Mouse (Mus musculus) kidney, embryonic 16.5 days (tissue): ENCODE measurements at regions not wholly inside any gene's neighbourhood (a gene's known extent, or its start where the extent isn't known, plus 50 kb on each side); places are given as distances from the start of the nearest gene placed in this dataset.

ENCODE experiments used
- ATAC-seq: fragments of 200-750 bp; cut with Nextera tagmentation; 2 replicates; pipeline ENCODE4 v1.8.0; 2017; ENCODE audit warnings: moderate TSS enrichment; ENCODE audit not compliant: low FRiP score, low TSS enrichment
- H3K27ac ChIP-seq: fragments of 300-500 bp; sonication (generic); 2 replicates; pipeline ENCODE4 v1.5.1; 2014; ENCODE audit warnings: low read length
- H3K27me3 ChIP-seq: fragments of 300-500 bp; sonication (generic); 2 replicates; pipeline ENCODE4 v1.6.1; 2014; ENCODE audit warnings: low read length, control low read depth, mixed read lengths; ENCODE audit not compliant: insufficient read depth
- H3K36me3 ChIP-seq: fragments of 300-500 bp; sonication (generic); 2 replicates; pipeline ENCODE4 v1.6.1; 2014; ENCODE audit warnings: low read length, control low read depth, mixed read lengths; ENCODE audit not compliant: insufficient read depth
- H3K4me1 ChIP-seq: fragments of 300-500 bp; sonication (generic); 2 replicates; pipeline ENCODE4 v1.6.1; 2014; ENCODE audit warnings: low read length, control low read depth, mixed read lengths; ENCODE audit not compliant: insufficient read depth
- H3K4me2 ChIP-seq: fragments of 300-500 bp; sonication (generic); replicated peaks from 2 replicates; pipeline ENCODE4 v1.6.1; 2014; ENCODE audit warnings: low read depth, low read length
- H3K4me3 ChIP-seq: fragments of 300-500 bp; sonication (generic); 2 replicates; pipeline ENCODE4 v1.5.1; 2014; ENCODE audit warnings: mild to moderate bottlenecking, low read length
- H3K9ac ChIP-seq: fragments of 300-500 bp; sonication (generic); replicated peaks from 2 replicates; pipeline ENCODE4 v1.6.1; 2014; ENCODE audit warnings: low read length
- H3K9me3 ChIP-seq: fragments of 300-500 bp; sonication (generic); 2 replicates; pipeline ENCODE4 v1.6.1; 2016; ENCODE audit warnings: low read length, control low read depth
- WGBS: fragments of 180-500 bp; shearing (Covaris S2); extraction: QIAGEN DNeasy Blood & Tissue Kit; methylation state at CpG from one replicate; pipeline ENCODE4 v1.1.7; 2014; 5-methylcytosine and 5-hydroxymethylcytosine counted together

DNA sequence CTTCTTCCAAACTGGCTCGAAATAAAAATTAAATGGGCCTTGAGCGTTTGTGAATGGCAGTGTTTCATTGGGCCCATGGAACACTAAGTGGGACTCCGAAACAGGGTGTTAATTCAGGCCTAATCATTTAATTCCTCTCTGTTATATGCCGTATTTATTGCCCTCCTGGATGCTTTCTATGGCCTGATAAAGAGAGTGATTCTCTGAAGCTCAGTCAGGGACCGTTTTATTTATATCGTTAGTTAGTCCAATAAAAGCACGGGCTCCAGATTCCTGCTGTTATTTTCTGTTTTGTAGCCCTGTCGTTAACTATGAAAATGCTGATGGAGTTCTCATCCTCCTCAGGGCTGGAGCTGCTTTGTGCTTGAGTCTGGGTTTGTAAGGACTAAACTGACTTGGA lies 406.2 kb upstream of the Hnrnpa3 start:
- Histone ChIP-seq H3K4me3 (no peak overlapping the region), H3K4me1 (no peaks in the 10 kb centered on the region), H3K36me3 (no peaks in the 10 kb centered on the region), H3K27ac (no peak overlapping the region), H3K27me3 (no peaks in the 10 kb centered on the region), H3K9ac (no peak overlapping the region), H3K9me3 (no peaks in the 10 kb centered on the region), H3K4me2 (no peak overlapping the region)
- ATAC-seq = no peak
- 56% methylated on average over 8 of the region's 8 CpGs for WGBS

DNA sequence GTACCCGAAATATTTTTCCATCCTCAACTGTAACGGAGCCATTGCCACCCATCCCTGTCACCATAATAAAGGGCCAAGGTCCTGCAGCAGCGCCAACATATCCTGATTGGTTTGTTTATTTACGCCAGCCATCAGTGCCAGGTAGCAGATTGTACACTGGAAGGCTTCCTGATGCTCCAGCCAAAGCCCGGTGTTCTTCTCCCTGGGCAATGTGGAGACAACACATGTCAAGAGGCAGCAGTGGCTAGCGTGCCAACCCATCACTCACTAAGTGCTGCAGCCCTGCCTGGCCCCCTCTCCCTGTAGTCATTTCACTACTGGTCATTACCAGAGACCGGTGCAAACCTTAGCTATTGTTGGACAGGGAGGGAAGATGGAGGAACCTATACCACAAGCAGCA lies 393.8 kb upstream of the Hnrnpa3 start:
- H3K4me2 ChIP-seq = no peak overlapping the region
- 81% methylated on average over 7 of the region's 7 CpGs for WGBS

DNA sequence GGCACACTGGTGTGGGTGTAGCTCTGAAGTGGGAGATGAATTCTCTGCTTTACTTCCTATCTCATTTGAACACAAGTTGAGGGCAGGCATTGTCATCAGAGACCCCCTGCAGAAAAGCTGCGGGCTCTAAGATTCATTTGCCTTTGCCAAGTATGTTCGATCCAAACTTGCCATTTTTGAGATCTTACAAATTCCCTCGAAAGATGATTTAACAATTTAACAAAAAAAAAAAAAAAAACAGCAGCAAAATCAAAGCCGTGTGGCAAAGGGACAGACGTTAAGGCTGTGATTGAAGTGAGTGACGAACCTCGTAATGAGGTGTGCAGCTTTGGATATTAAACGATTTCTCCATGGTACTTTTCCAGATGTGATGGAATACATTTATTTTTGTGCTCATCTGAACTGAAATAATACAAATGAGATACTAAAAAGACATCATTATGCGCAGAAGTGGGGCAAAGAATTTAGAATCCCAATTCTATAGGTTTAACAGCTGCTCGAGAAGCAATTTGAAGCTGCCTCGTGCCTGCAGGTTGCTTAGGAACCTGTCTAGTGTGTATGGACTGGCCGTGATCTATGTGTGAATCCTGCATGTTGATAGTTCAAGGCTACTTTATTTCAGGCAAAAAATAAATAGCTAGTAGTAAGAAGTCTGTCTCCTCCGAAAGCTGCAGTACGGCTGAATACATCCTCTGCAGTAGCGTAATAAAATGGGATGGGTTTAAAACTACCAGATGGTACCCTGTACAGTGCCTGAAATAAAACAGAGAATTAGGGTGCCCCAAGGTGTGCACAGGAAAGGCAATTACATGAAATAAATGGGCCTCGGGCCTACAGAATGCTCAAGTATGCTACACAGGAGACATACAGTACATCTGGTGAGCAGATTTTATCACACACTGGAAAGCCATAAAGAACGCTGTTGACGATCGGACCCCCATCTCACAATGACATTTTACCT lies 393.0 kb upstream of the Hnrnpa3 start:
- H3K36me3 ChIP-seq = no peaks in the 10 kb centered on the region
- no peaks in the 10 kb centered on the region for H3K4me1 ChIP-seq
- no peak for ATAC-seq
- no peak overlapping the region for H3K9ac ChIP-seq
- H3K27me3 ChIP-seq = no peaks in the 10 kb centered on the region
- no peaks in the 10 kb centered on the region for H3K9me3 ChIP-seq
- no peak overlapping the region for H3K4me2 ChIP-seq
- H3K27ac ChIP-seq = no peak overlapping the region
- no peak overlapping the region for H3K4me3 ChIP-seq
- WGBS = 83% methylated on average over 19 of the region's 19 CpGs

More for the DNA sequence above, 393.8 kb upstream of the Hnrnpa3 start:
- H3K4me1 ChIP-seq = no peaks in the 10 kb centered on the region
- H3K36me3 ChIP-seq = no peaks in the 10 kb centered on the region
- no peaks in the 10 kb centered on the region for H3K27me3 ChIP-seq
- no peak overlapping the region for H3K9ac ChIP-seq
- H3K9me3 ChIP-seq = no peaks in the 10 kb centered on the region
- H3K27ac ChIP-seq = no peak overlapping the region
- no peak overlapping the region for H3K4me3 ChIP-seq
- ATAC-seq = no peak

DNA sequence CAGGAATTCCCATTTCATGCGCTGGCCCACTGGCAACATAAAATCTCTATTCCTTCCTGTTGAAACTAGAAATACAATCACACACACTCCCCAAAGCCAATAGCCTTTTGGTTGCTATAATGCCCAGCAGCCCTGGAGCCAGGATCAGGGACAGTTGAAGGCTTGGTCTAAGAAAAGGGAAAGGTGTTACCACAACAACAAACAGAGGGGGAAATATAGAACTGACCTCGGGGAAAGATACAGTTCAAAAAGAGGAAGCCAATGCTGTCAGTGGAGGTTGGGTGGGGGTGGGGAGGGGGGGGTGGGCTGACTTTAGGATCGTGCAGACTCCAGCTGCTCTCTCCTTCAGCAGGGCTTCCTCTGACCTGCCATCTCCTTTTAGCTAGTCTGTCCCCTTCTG lies 391.1 kb upstream of the Hnrnpa3 start:
- no peak overlapping the region for H3K4me2 ChIP-seq
- 69% methylated on average over 3 of the region's 3 CpGs for WGBS
- H3K9me3 ChIP-seq = no peaks in the 10 kb centered on the region
- no peaks in the 10 kb centered on the region for H3K4me1 ChIP-seq
- no peak overlapping the region for H3K4me3 ChIP-seq
- H3K27ac ChIP-seq = no peak overlapping the region
- ATAC-seq = no peak
- no peak overlapping the region for H3K9ac ChIP-seq
- no peaks in the 10 kb centered on the region for H3K36me3 ChIP-seq
- H3K27me3 ChIP-seq = no peaks in the 10 kb centered on the region

DNA sequence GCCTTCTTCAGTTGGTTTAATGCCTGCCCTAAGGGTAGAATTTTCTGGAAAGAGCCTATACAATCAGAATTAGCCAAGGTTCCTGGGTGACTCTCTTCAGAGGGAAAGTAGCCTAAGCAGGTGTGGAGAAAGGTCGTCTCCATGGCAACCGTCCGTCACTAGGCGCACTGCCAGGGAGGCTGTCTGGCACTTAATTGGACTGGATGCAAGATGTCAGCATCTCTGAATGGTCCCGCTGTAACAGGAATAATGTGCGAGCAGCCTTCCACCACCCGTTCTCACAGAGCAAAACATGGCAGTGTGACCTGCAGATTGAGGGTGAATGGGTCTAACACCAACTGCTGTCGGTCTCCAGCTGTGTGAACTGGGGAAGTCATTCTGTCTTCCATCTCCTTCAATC lies 389.6 kb upstream of the Hnrnpa3 start:
- H3K27ac ChIP-seq = no peak overlapping the region
- no peak for ATAC-seq
- WGBS = 57% methylated on average over 8 of the region's 8 CpGs
- H3K4me1 ChIP-seq = no peaks in the 10 kb centered on the region
- H3K27me3 ChIP-seq = no peaks in the 10 kb centered on the region
- H3K36me3 ChIP-seq = no peaks in the 10 kb centered on the region
- no peak overlapping the region for H3K4me3 ChIP-seq
- no peak overlapping the region for H3K4me2 ChIP-seq
- H3K9ac ChIP-seq = no peak overlapping the region
- H3K9me3 ChIP-seq = no peaks in the 10 kb centered on the region

DNA sequence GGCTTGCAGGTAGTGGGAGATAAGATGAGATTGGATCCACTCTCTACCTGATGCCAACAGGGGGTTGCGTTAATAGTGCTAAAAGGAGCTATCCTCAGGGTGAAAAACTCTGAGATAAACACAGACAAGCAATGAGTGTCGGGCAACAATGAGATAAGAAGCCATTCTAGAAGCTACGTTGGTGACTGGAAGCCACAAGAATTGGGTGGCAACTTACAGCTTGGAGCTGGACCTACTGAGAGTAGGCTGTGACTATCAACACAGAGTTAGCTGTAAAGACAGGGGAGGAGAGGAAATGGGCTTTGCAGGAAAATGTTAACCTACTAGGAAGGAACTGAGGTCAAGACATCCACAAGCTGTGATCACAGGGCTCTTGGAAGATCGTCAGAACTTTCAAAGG lies 388.9 kb upstream of the Hnrnpa3 start:
- H3K4me1 ChIP-seq = no peaks in the 10 kb centered on the region
- 71% methylated on average over 4 of the region's 4 CpGs for WGBS
- no peaks in the 10 kb centered on the region for H3K36me3 ChIP-seq
- ATAC-seq = no peak
- no peaks in the 10 kb centered on the region for H3K9me3 ChIP-seq
- H3K4me3 ChIP-seq = no peak overlapping the region
- no peak overlapping the region for H3K9ac ChIP-seq
- no peaks in the 10 kb centered on the region for H3K27me3 ChIP-seq
- no peak overlapping the region for H3K4me2 ChIP-seq
- no peak overlapping the region for H3K27ac ChIP-seq

DNA sequence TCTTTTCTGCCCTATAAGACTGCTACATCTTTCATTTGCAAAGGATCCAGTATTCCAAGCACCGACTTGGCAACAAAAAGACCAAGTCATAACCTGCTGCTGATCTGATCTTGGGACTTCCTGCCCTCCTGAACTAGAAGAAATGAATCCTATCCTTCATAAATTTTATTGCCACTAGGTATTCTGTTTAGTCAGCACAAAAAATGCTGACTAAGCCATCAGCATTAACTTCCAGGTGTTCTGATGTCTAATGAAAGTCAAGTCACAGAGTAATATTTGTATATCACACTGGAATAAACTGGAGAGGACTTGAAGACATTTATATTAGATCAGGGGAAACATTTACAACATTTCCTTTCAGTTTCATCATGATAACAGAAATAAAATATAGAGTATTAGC lies 371.2 kb upstream of the Hnrnpa3 start:
- Histone ChIP-seq H3K4me2 (no peak overlapping the region), H3K27ac (no peak overlapping the region), H3K4me3 (no peak overlapping the region), H3K36me3 (no peaks in the 10 kb centered on the region), H3K27me3 (0 out of 2 replicates have a peak, but pooled peaks cover 3% of the 10 kb centered on the region), H3K4me1 (no peaks in the 10 kb centered on the region), H3K9ac (no peak overlapping the region), H3K9me3 (no peaks in the 10 kb centered on the region)
- no peak for ATAC-seq
- WGBS = 83% methylated on average over 1 of the region's 1 CpGs

DNA sequence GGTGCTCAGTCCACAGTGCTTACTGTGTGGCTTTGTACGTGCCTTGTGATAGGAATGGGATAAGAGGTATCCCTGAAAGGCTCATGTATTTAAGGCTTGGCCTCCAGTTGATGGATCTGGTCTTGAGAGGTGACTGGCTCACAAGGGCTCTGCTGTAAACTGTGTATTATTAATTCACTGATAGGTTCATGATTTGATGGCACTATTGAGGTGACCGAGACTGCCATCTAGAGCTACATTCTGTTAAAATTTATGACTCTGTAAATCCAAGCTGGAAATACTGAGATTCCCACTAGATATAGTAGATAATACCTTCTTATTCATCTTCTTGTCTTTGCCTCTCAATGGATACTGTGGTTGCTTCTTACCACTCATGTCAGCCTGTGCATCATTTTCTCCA lies 367.4 kb upstream of the Hnrnpa3 start:
- Histone ChIP-seq H3K9ac (no peak overlapping the region), H3K9me3 (no peaks in the 10 kb centered on the region), H3K36me3 (no peaks in the 10 kb centered on the region), H3K27ac (no peak overlapping the region), H3K4me3 (no peak overlapping the region), H3K4me1 (no peaks in the 10 kb centered on the region), H3K27me3 (no peaks in the 10 kb centered on the region), H3K4me2 (no peak overlapping the region)
- no peak for ATAC-seq
- 82% methylated on average over 2 of the region's 2 CpGs for WGBS

DNA sequence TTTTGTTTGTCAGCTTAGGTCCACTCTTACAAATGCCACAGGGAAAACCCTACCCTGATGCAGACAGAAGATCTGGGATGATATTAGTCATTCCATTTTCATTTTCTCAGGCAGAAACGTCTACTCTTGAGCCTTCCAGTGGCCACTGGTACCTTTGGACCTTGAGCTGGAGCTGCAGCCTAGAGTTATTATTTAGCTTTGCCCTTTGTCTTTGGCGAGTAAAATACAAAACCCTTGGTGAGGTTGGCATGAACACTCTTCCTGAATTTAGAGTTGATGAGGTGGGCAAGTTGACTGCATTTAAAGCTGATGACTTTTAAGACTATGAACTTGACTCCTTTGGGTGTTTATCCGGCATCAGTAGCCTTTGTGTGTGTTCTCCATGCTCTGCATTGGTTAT lies 352.2 kb upstream of the Hnrnpa3 start:
- no peaks in the 10 kb centered on the region for H3K27me3 ChIP-seq
- 81% methylated on average over 3 of the region's 3 CpGs for WGBS
- H3K9me3 ChIP-seq = no peaks in the 10 kb centered on the region
- 0 out of 2 replicates have a peak, but pooled peaks cover under 1% of the 10 kb centered on the region for H3K4me1 ChIP-seq
- no peak overlapping the region for H3K4me2 ChIP-seq
- no peak overlapping the region for H3K4me3 ChIP-seq
- H3K36me3 ChIP-seq = no peaks in the 10 kb centered on the region
- no peak overlapping the region for H3K9ac ChIP-seq
- no peak overlapping the region for H3K27ac ChIP-seq
- ATAC-seq = no peak

DNA sequence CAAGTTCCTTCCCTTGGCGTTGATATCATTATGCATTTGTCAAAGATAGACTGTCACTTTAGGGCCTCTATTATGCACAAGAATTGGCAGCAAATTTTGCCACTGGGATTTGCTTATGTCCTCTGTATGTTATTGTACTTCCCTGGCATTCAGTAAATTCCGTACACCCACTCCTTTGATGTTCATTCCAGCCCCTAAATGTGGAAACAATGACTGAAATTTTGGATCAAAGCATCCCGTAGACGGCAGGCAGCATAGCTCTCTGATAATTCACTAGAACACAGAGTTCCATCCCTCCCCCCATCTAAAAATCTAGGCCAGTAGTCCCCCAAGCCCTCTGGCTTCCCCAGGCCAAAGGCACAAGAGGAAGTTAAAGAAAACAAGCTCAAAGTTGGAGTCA lies 347.9 kb upstream of the Hnrnpa3 start:
- Histone ChIP-seq H3K4me1 (peaks cover 9% of the 10 kb centered on the region), H3K4me3 (no peak overlapping the region), H3K36me3 (no peaks in the 10 kb centered on the region), H3K27me3 (peaks cover 5% of the 10 kb centered on the region; the same call in 1 of the 2 replicates), H3K4me2 (no peak overlapping the region), H3K9me3 (no peaks in the 10 kb centered on the region), H3K9ac (no peak overlapping the region), H3K27ac (no peak overlapping the region)
- no peak for ATAC-seq
- 59% methylated on average over 4 of the region's 4 CpGs for WGBS
